Comparison of ENCODE assay signal across 8 mouse cellular contexts in genomic region chr1:93686961-93687320, GRCm38 (mm10). TPM values are rescaled to one million over a fixed set of nuclear protein-coding genes. Genes with fewer than 3 reads are reported as not detected.
DNase-seq lines count a peak whose midpoint lies in the region; ATAC-seq and TF ChIP-seq lines count a peak whose summit lies in the region.

No protein-coding gene starts in this region.

- ATAC-seq in hindbrain, embryonic 11.5 days (ENCODE audit: low FRiP score), result no peak
- ATAC-seq in limb, embryonic 15.5 days (ENCODE audit: insufficient number of reproducible peaks, low FRiP score, low TSS enrichment, low read depth), result no peak

- peak overlapping the region; percentile 65 for H3K9ac ChIP-seq in hindbrain, embryonic 11.5 days (ENCODE audit: low read depth, low read length)
- H3K9ac ChIP-seq in limb, embryonic 15.5 days, result no peak overlapping the region

- peaks cover 30% of the 10 kb centered on the region for H3K36me3 ChIP-seq in E14TG2a.4 (ENCODE audit: insufficient read depth, low read length)
- H3K36me3 ChIP-seq in hindbrain, embryonic 11.5 days (ENCODE audit: control insufficient read depth, insufficient read depth, low read length), result no peaks in the 10 kb centered on the region
- no peaks in the 10 kb centered on the region; the same call in 1 of the 2 replicates for H3K36me3 ChIP-seq in limb, embryonic 15.5 days

- DNase-seq in hindbrain, embryonic 11.5 days (ENCODE audit: low spot score), result no peak
- no peak for DNase-seq in urinary bladder, postnatal 10 days (ENCODE audit: low spot score)
- DNase-seq in left cerebral cortex, adult 8-10 months (ENCODE audit: low spot score in 2 of 2), result no peak
- DNase-seq in cerebellum, postnatal 10 days, result no peak
- DNase-seq in thymus, adult 18-20 months, result no peak

- peaks cover 50% of the 10 kb centered on the region for H3K27me3 ChIP-seq in E14TG2a.4 (ENCODE audit: insufficient read depth, low read length)
- peaks cover 2% of the 10 kb centered on the region; the same call in 1 of the 2 replicates for H3K27me3 ChIP-seq in hindbrain, embryonic 11.5 days (ENCODE audit: control insufficient read depth, insufficient read depth, low read length)
- 0 out of 2 replicates have a peak, but pooled peaks cover 3% of the 10 kb centered on the region for H3K27me3 ChIP-seq in limb, embryonic 15.5 days

- TF ChIP-seq CTCF in E14TG2a.4 (conservative IDR thresholded peaks at IDR 0.05; ENCODE audit: low read length), result no peak

- peaks cover 35% of the 10 kb centered on the region for H3K4me1 ChIP-seq in E14TG2a.4 (replicated peaks; ENCODE audit: low read depth, low read length)
- H3K4me1 ChIP-seq in brown adipose tissue, adult 24 weeks (ENCODE audit: control insufficient read depth, insufficient read depth, insufficient read length, low read length), result peaks cover 21% of the 10 kb centered on the region
- no peaks in the 10 kb centered on the region for H3K4me1 ChIP-seq in hindbrain, embryonic 11.5 days (replicated peaks; ENCODE audit: control insufficient read depth, insufficient read depth, low read length)
- H3K4me1 ChIP-seq in limb, embryonic 15.5 days, result peaks cover 13% of the 10 kb centered on the region

- H3K9me3 ChIP-seq in E14TG2a.4 (ENCODE audit: low read length), result peaks cover 3% of the 10 kb centered on the region; the same call in 1 of the 2 replicates
- no peaks in the 10 kb centered on the region for H3K9me3 ChIP-seq in hindbrain, embryonic 11.5 days (ENCODE audit: control insufficient read depth, low read length)
- no peaks in the 10 kb centered on the region for H3K9me3 ChIP-seq in limb, embryonic 15.5 days

- 59% methylated on average over 3 of the region's 3 CpGs for WGBS in hindbrain, embryonic 11.5 days
- 58% methylated on average over 3 of the region's 3 CpGs for whole genome bisulfite sequencing in limb, embryonic 15.5 days

- peak overlapping the region; percentile 84 for H3K4me3 ChIP-seq in E14TG2a.4 (replicated peaks; ENCODE audit: low read length)
- H3K4me3 ChIP-seq in brown adipose tissue, adult 24 weeks (ENCODE audit: insufficient read depth, low read depth, low read length), result peak overlapping the region; percentile 65
- H3K4me3 ChIP-seq in hindbrain, embryonic 11.5 days (ENCODE audit: low read depth, low read length), result no peak overlapping the region; the same call in 1 of the 2 replicates
- peak overlapping the region; percentile 57 for H3K4me3 ChIP-seq in limb, embryonic 15.5 days

- H3K27ac ChIP-seq in brown adipose tissue, adult 24 weeks (replicated peaks; ENCODE audit: low read depth, low read length), result no peak overlapping the region
- no peak overlapping the region for H3K27ac ChIP-seq in hindbrain, embryonic 11.5 days (ENCODE audit: low read depth, low read length)
- H3K27ac ChIP-seq in limb, embryonic 15.5 days, result no peak overlapping the region

- H3K4me2 ChIP-seq in hindbrain, embryonic 11.5 days (replicated peaks; ENCODE audit: low read depth, low read length), result peak overlapping the region; percentile 76
- H3K4me2 ChIP-seq in limb, embryonic 15.5 days, result peak overlapping the region; percentile 93

RNA-seq across cellular contexts. Expression of gene Bok, which starts 1.5 kb away (rescaled TPM):
- 1.2 and 2.1 TPM in 2 replicates for polyA plus RNA-seq in brown adipose tissue, adult 24 weeks (2012; ENCODE audit: insufficient read depth, insufficient read length, missing spikeins)
- 29.4 and 30.6 TPM in 2 replicates for polyA plus RNA-seq in hindbrain, embryonic 11.5 days (2014; fragmentation: Nextera tagmentation; extraction: Ambion mirVana)
- 40.5 and 48.4 TPM in 2 replicates for polyA plus RNA-seq in limb, embryonic 15.5 days (2015; fragmentation: Nextera tagmentation; extraction: Ambion mirVana)
- 10 to 100 TPM; 26.6 to 35.9 (median 30.8) TPM for total RNA-seq in left cerebral cortex, adult 8-10 months (2022)

RNA-seq across cellular contexts. Expression of gene Stk25, which starts 28.5 kb away (rescaled TPM):
- 27.4 and 29.6 TPM in 2 replicates for polyA plus RNA-seq in brown adipose tissue, adult 24 weeks (2012; ENCODE audit: insufficient read depth, insufficient read length, missing spikeins)
- polyA plus RNA-seq in hindbrain, embryonic 11.5 days (2014; fragmentation: Nextera tagmentation; extraction: Ambion mirVana), result 227 and 232 TPM in 2 replicates
- 176 and 200 TPM in 2 replicates for polyA plus RNA-seq in limb, embryonic 15.5 days (2015; fragmentation: Nextera tagmentation; extraction: Ambion mirVana)
- 100 to 1,000 TPM; 350 to 369 (median 358) TPM for total RNA-seq in left cerebral cortex, adult 8-10 months (2022)
